Comparison of ENCODE assay signal across 16 mouse cellular contexts in the genomic region with DNA sequence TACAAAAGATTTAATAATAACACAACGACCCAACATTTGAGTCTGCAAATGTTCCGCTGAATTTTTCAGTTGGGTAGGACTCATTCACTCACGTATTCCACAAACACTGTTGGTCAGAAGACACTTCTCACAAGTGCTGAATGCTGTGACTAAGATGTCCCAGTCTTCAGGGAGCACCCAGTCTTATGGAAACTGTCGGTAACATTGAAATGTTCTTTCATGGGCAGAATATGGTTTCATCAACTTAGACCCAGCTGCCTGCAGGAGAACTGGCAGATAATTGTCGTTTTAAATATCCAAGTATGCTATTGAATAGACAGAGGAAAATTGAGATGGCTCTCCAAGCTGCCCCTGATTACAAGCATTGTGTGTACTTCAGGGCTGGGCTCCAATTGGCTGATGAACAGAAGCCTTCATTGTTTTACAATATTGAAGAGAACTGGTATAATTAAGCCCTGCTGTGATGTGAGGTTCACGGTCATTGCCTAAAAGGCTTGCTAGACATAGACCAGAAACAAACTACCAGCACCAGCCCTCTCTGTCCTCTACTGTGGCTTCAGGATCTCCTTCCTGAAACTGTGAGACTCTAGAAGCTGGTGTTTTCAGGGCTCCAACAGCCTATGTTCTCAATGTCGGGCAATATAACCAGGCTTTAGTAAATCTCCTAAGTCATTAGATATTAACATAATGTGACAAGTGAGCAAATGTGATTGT. TPM values are rescaled to one million over a fixed set of nuclear protein-coding genes. Genes with fewer than 3 reads are reported as not detected.
DNase-seq lines count a peak whose midpoint lies in the region; ATAC-seq lines count a peak whose summit lies in the region.
"Had no signal": no experiment of that assay in that cellular context is flagged by ENCODE, and none has a peak within 500 bp of the region (broad histone marks: within the 10 kb centered on the region; RNA-seq: fewer than 3 reads in every experiment).

No protein-coding gene starts in this region.

- 63% methylated on average over 7 of the region's 7 CpGs for WGBS in hindbrain, embryonic 16.5 days
- 85% methylated on average over 7 of the region's 7 CpGs for WGBS in hindbrain, embryonic 10.5 days
- 75% methylated on average over 7 of the region's 7 CpGs for WGBS in midbrain, embryonic 13.5 days
- 61% methylated on average over 7 of the region's 7 CpGs for WGBS in midbrain, embryonic 16.5 days
- WGBS in embryonic facial prominence, embryonic 15.5 days = 57% methylated on average over 7 of the region's 7 CpGs

- ATAC-seq in hindbrain, embryonic 16.5 days = peak; percentile 79
- peak; percentile 24; the same call in 1 of the 2 replicates for ATAC-seq in midbrain, embryonic 13.5 days
- ATAC-seq in midbrain, embryonic 16.5 days = no peak
- 0 out of 2 replicates have a peak, but pooled peaks have one; percentile 19 for ATAC-seq in embryonic facial prominence, embryonic 15.5 days (ENCODE audit: insufficient number of reproducible peaks, low FRiP score, low TSS enrichment, low read depth)
- ATAC-seq: inflammation-experienced regulatory T-cells, adult 6 months had no signal

- H3K4me1 ChIP-seq in hindbrain, embryonic 16.5 days (ENCODE audit: control insufficient read depth, insufficient read depth, low read depth, low read length) = no peaks in the 10 kb centered on the region
- no peaks in the 10 kb centered on the region for H3K4me1 ChIP-seq in hindbrain, embryonic 10.5 days (replicated peaks)
- 0 out of 2 replicates have a peak, but pooled peaks cover 2% of the 10 kb centered on the region for H3K4me1 ChIP-seq in midbrain, embryonic 13.5 days (replicated peaks)
- no peaks in the 10 kb centered on the region for H3K4me1 ChIP-seq in midbrain, embryonic 16.5 days (ENCODE audit: control insufficient read depth, insufficient read depth, low read length)
- no peaks in the 10 kb centered on the region for H3K4me1 ChIP-seq in embryonic facial prominence, embryonic 15.5 days

- no peaks in the 10 kb centered on the region for H3K36me3 ChIP-seq in hindbrain, embryonic 16.5 days (ENCODE audit: control insufficient read depth, insufficient read depth, low read length)
- H3K36me3 ChIP-seq in hindbrain, embryonic 10.5 days = no peaks in the 10 kb centered on the region
- H3K36me3 ChIP-seq in midbrain, embryonic 13.5 days = no peaks in the 10 kb centered on the region
- H3K36me3 ChIP-seq in midbrain, embryonic 16.5 days (ENCODE audit: control insufficient read depth, insufficient read depth, low read length) = no peaks in the 10 kb centered on the region
- peaks cover 5% of the 10 kb centered on the region; the same call in 1 of the 2 replicates for H3K36me3 ChIP-seq in embryonic facial prominence, embryonic 15.5 days
- H3K36me3 ChIP-seq: G1E had no signal

- no peaks in the 10 kb centered on the region for H3K27me3 ChIP-seq in hindbrain, embryonic 16.5 days (replicated peaks; ENCODE audit: control insufficient read depth, insufficient read depth, low read length)
- H3K27me3 ChIP-seq in hindbrain, embryonic 10.5 days (ENCODE audit: insufficient read depth, poor library complexity, severe bottlenecking) = no peaks in the 10 kb centered on the region
- H3K27me3 ChIP-seq in midbrain, embryonic 13.5 days = no peaks in the 10 kb centered on the region
- H3K27me3 ChIP-seq in midbrain, embryonic 16.5 days (ENCODE audit: control insufficient read depth, insufficient read depth, low read depth, low read length) = no peaks in the 10 kb centered on the region
- H3K27me3 ChIP-seq in embryonic facial prominence, embryonic 15.5 days = no peaks in the 10 kb centered on the region

- no peak for DNase-seq in hindbrain, embryonic 10.5 days (ENCODE audit: low spot score)
- peak; percentile 7 to 49 for DNase-seq in layer of hippocampus, postnatal 14 days (ENCODE audit: low spot score in 2 of 2)
- DNase-seq in heart, postnatal 10 days = no peak
- DNase-seq: adrenal gland, adult 2 months; cerebellum, postnatal 25 days; gastrocnemius, postnatal 10 days; heart, postnatal 14 days; thymus, adult 2 months had no signal

- H3K4me3 ChIP-seq in hindbrain, embryonic 16.5 days (ENCODE audit: low read length) = no peak overlapping the region
- no peak overlapping the region for H3K4me3 ChIP-seq in hindbrain, embryonic 10.5 days
- no peak overlapping the region for H3K4me3 ChIP-seq in midbrain, embryonic 13.5 days (replicated peaks)
- H3K4me3 ChIP-seq in midbrain, embryonic 16.5 days (ENCODE audit: low read depth, low read length) = no peak overlapping the region
- H3K4me3 ChIP-seq in embryonic facial prominence, embryonic 15.5 days (replicated peaks) = no peak overlapping the region

- H3K4me2 ChIP-seq in hindbrain, embryonic 16.5 days (ENCODE audit: low read length) = no peak overlapping the region
- H3K4me2 ChIP-seq in midbrain, embryonic 13.5 days (replicated peaks) = no peak overlapping the region
- no peak overlapping the region for H3K4me2 ChIP-seq in midbrain, embryonic 16.5 days (ENCODE audit: low read length)
- no peak overlapping the region for H3K4me2 ChIP-seq in embryonic facial prominence, embryonic 15.5 days (replicated peaks)
- H3K4me2 ChIP-seq: liver, embryonic 11.5 days; lung, embryonic 14.5 days had no signal

- H3K9ac ChIP-seq in hindbrain, embryonic 16.5 days (ENCODE audit: low read depth, low read length) = no peak overlapping the region
- no peak overlapping the region for H3K9ac ChIP-seq in midbrain, embryonic 13.5 days (replicated peaks)
- H3K9ac ChIP-seq in midbrain, embryonic 16.5 days (ENCODE audit: low read depth, low read length) = no peak overlapping the region
- H3K9ac ChIP-seq in embryonic facial prominence, embryonic 15.5 days = no peak overlapping the region
- H3K9ac ChIP-seq: lung, embryonic 14.5 days had no signal

- intact Hi-C loops in heart, postnatal 10 days (cut with DNase I) = no loop called here

- H3K27ac ChIP-seq in hindbrain, embryonic 16.5 days (ENCODE audit: low read depth, low read length) = no peak overlapping the region
- H3K27ac ChIP-seq in hindbrain, embryonic 10.5 days = no peak overlapping the region
- no peak overlapping the region for H3K27ac ChIP-seq in midbrain, embryonic 13.5 days
- H3K27ac ChIP-seq in midbrain, embryonic 16.5 days (ENCODE audit: low read length) = no peak overlapping the region
- no peak overlapping the region for H3K27ac ChIP-seq in embryonic facial prominence, embryonic 15.5 days (replicated peaks)

- no peaks in the 10 kb centered on the region for H3K9me3 ChIP-seq in hindbrain, embryonic 16.5 days (ENCODE audit: control insufficient read depth, low read length)
- no peaks in the 10 kb centered on the region for H3K9me3 ChIP-seq in hindbrain, embryonic 10.5 days
- no peaks in the 10 kb centered on the region for H3K9me3 ChIP-seq in midbrain, embryonic 13.5 days
- H3K9me3 ChIP-seq in midbrain, embryonic 16.5 days (replicated peaks; ENCODE audit: control insufficient read depth, low read length, poor library complexity, severe bottlenecking) = no peaks in the 10 kb centered on the region
- H3K9me3 ChIP-seq in embryonic facial prominence, embryonic 15.5 days (replicated peaks) = no peaks in the 10 kb centered on the region
- H3K9me3 ChIP-seq: G1E had no signal

RNA-seq across cellular contexts. Expression of a gene that starts 59.8 kb away (rescaled TPM):
- 45.3 and 45.6 TPM in 2 replicates for polyA plus RNA-seq in hindbrain, embryonic 16.5 days (2015; fragmentation: Nextera tagmentation; extraction: Ambion mirVana)
- polyA plus RNA-seq in hindbrain, embryonic 10.5 days (2016; fragmentation: Nextera tagmentation; extraction: Ambion mirVana) = 64.8 and 81.4 TPM in 2 replicates
- polyA plus RNA-seq in midbrain, embryonic 13.5 days (2015; fragmentation: Nextera tagmentation; extraction: Ambion mirVana) = 54.6 and 56.2 TPM in 2 replicates
- 50.0 and 52.3 TPM in 2 replicates for polyA plus RNA-seq in midbrain, embryonic 16.5 days (2015; fragmentation: Nextera tagmentation; extraction: Ambion mirVana)
- polyA plus RNA-seq in embryonic facial prominence, embryonic 15.5 days (2015; fragmentation: Nextera tagmentation; extraction: Ambion mirVana) = 59.9 and 61.8 TPM in 2 replicates
- 10 to 100 TPM; 40.3 to 40.7 TPM for total RNA-seq in layer of hippocampus, postnatal 14 days (2021)
- total RNA-seq in heart, postnatal 10 days (2021) = 10 to 100 TPM; 24.4 to 25.2 TPM

Comparison
In these comparisons a context has a peak if more than half of its experiments do, and no peak if none do; other contexts are left out.
1. DNase-seq: peak in layer of hippocampus, postnatal 14 days (2 of 2); none in hindbrain, embryonic 10.5 days (single experiment) and heart, postnatal 10 days (0 of 2).